Mouse (Mus musculus): ENCODE data around the gene Ripk3. TPM values are rescaled to one million over a fixed set of nuclear protein-coding genes. Genes with fewer than 3 reads are reported as not detected.
A peak's percentile ranks its signal among the peaks of the same experiment; 100 is the strongest.

The Ripk3 gene
- polyA plus RNA-seq, 1 experiment from 2014 or later = 16.1 TPM

DNA sequence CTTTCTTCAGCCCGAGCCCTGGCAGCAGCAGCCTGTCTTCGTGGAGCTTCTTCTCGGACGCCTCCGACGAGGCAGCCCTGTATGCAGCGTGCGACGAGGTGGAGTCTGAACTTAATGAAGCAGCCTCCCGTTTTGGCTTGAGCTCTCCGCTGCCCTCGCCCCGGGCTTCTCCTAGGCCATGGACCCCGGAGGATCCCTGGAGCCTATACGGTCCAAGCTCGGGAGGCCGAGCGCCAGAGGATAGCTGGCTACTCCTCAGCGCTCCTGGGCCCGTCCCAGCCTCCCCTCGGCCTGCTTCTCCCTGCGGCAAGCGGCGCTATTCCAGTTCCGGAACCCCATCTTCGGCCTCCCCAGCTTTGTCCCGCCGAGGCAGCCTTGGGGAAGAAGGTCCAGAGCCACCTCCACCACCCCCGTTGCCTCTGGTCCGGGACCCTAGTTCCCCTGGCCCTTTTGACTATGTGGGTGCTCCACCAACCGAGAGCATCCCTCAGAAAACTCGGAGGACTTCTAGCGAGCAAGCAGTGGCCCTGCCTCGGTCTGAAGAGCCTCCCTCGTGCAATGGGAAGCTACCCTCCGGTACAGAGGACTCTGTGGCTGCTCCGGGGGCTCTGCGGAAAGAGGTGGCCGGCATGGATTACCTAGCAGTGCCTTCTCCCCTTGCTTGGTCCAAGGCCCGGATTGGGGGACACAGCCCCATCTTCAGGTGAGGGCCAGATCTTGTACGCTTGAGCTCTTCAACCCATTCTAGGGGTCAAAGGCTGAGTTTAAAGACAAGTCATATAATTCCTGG, 38.1 kb upstream of the Ripk3 start:
- H3K27ac ChIP-seq (replicated peaks in 1 of 2; ENCODE audit: control insufficient read depth in 1 of 2, insufficient read depth in 1 of 2, low read depth in 2 of 2, low read length in 2 of 2) = no peak overlapping the region
- H3K9me3 ChIP-seq (ENCODE audit: control insufficient read depth, low read length) = no peaks in the 10 kb centered on the region
- ATAC-seq (ENCODE audit: insufficient number of reproducible peaks, insufficient read depth, low FRiP score, low read depth) = no peak
- peak overlapping the region; percentile 59 to 64 for H3K4me3 ChIP-seq (ENCODE audit: control insufficient read depth in 1 of 2, insufficient read depth in 1 of 2, low read depth in 1 of 2, low read length in 2 of 2)
- peaks cover 14% of the 10 kb centered on the region for H3K36me3 ChIP-seq (ENCODE audit: control insufficient read depth, insufficient read depth, low read length)
- peaks cover 26% of the 10 kb centered on the region in 2 experiments for H3K4me1 ChIP-seq (ENCODE audit: control insufficient read depth in 2 of 2, insufficient read depth in 2 of 2, low read length in 2 of 2)
- peak overlapping the region; percentile 82 for H3K4me2 ChIP-seq (ENCODE audit: low read length)
- 0 out of 2 replicates have a peak, but pooled peaks cover 6% of the 10 kb centered on the region for H3K27me3 ChIP-seq (ENCODE audit: control insufficient read depth, insufficient read depth, low read length)
- 27% methylated on average over 41 of the region's 41 CpGs for WGBS
- peak overlapping the region; percentile 80 for H3K9ac ChIP-seq (ENCODE audit: low read length)

DNA sequence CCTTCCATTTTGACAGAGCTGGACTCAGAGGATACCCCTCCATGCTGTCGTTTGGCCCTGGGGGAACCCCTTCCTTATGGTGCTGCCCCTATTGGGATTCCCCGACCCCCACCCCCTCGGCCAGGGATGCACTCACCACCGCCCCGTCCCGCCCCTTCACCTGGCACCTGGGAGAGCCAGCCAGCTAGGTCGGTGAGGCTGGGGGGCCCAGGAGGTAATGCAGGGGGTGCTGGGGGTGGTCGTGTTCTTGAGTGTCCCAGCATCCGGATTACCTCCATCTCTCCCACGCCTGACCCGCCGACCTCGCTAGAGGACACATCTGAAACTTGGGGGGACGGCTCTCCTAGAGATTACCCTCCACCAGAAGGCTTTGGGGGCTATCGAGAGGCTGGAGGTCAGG, 37.5 kb upstream of the Ripk3 start:
- Histone ChIP-seq H3K27me3 (ENCODE audit: control insufficient read depth, insufficient read depth, low read length) (0 out of 2 replicates have a peak, but pooled peaks cover 6% of the 10 kb centered on the region), H3K27ac (replicated peaks in 1 of 2; ENCODE audit: control insufficient read depth in 1 of 2, insufficient read depth in 1 of 2, low read depth in 2 of 2, low read length in 2 of 2) (no peak overlapping the region; a peak in 1 of 4 replicates), H3K36me3 (ENCODE audit: control insufficient read depth, insufficient read depth, low read length) (peaks cover 13% of the 10 kb centered on the region), H3K9ac (ENCODE audit: low read length) (peak overlapping the region; percentile 80), H3K4me3 (ENCODE audit: control insufficient read depth in 1 of 2, insufficient read depth in 1 of 2, low read depth in 1 of 2, low read length in 2 of 2) (peak overlapping the region; percentile 59 to 64), H3K4me2 (ENCODE audit: low read length) (peak overlapping the region; percentile 82), H3K9me3 (ENCODE audit: control insufficient read depth, low read length) (no peaks in the 10 kb centered on the region), H3K4me1 (ENCODE audit: control insufficient read depth in 2 of 2, insufficient read depth in 2 of 2, low read length in 2 of 2) (peaks cover 26% of the 10 kb centered on the region in 2 experiments)
- 5% methylated on average over 15 of the region's 15 CpGs for WGBS
- ATAC-seq (ENCODE audit: insufficient number of reproducible peaks, insufficient read depth, low FRiP score, low read depth) = no peak

- H3K4me1 ChIP-seq (ENCODE audit: control insufficient read depth in 2 of 2, insufficient read depth in 2 of 2, low read length in 2 of 2) = peaks cover 26% of the 10 kb centered on the region in 2 experiments
- H3K9ac ChIP-seq (ENCODE audit: low read length) = peak overlapping the region; percentile 80
- peak overlapping the region; percentile 82 for H3K4me2 ChIP-seq (ENCODE audit: low read length)
- peak overlapping the region; percentile 63 to 79 for H3K27ac ChIP-seq (replicated peaks in 1 of 2; ENCODE audit: control insufficient read depth in 1 of 2, insufficient read depth in 1 of 2, low read depth in 2 of 2, low read length in 2 of 2)
- 0 out of 2 replicates have a peak, but pooled peaks cover 6% of the 10 kb centered on the region for H3K27me3 ChIP-seq (ENCODE audit: control insufficient read depth, insufficient read depth, low read length)
- peak overlapping the region; percentile 59 to 64 for H3K4me3 ChIP-seq (ENCODE audit: control insufficient read depth in 1 of 2, insufficient read depth in 1 of 2, low read depth in 1 of 2, low read length in 2 of 2)
- no peak for ATAC-seq (ENCODE audit: insufficient number of reproducible peaks, insufficient read depth, low FRiP score, low read depth)
- H3K36me3 ChIP-seq (ENCODE audit: control insufficient read depth, insufficient read depth, low read length) = peaks cover 6% of the 10 kb centered on the region
- H3K9me3 ChIP-seq (ENCODE audit: control insufficient read depth, low read length) = no peaks in the 10 kb centered on the region
- 2% methylated on average over 19 of the region's 37 CpGs for WGBS
These were observed 36.8 kb upstream of the Ripk3 start for GRCm38 (mm10) chr14:55825216-55826051.

DNA sequence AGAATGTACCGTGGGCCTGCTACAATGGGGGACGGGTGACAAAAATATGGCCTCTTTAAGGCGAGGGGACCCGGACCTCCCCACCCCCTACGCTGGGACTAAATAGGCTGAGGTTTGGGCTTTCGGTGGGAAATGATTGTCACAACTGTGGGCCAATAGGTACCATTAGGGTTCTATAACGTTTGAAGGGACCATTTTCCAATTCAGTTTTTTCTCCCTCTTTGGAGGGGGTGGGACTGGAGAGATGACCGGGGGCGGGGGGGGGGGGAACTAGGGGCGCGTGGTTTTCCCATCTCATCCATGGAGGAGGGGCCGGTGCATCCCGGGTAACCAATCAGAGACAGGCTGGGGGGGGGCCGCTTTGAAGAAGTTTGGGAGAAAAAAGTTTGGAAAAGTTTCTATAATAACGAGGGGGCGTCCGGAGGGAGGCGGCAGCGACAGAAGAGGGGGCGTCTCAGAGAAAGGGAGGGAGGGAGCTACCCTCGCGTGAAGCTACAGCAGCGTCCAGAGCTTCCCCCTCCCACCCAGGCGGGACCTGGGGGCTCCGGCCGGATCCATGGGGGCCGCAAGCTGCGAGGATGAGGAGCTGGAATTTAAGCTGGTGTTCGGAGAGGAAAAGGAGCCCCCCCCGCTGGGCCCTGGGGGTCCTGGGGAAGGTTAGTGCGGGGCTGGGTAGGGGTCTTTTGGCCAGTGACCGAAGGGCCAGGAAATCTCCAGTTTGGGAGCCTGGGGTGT, 36.0 kb upstream of the Ripk3 start:
- Histone ChIP-seq H3K4me1 (ENCODE audit: control insufficient read depth in 2 of 2, insufficient read depth in 2 of 2, low read length in 2 of 2) (peaks cover 26% of the 10 kb centered on the region in 2 experiments), H3K27ac (replicated peaks in 1 of 2; ENCODE audit: control insufficient read depth in 1 of 2, insufficient read depth in 1 of 2, low read depth in 2 of 2, low read length in 2 of 2) (peak overlapping the region; percentile 93 to 96), H3K4me3 (ENCODE audit: control insufficient read depth in 1 of 2, insufficient read depth in 1 of 2, low read depth in 1 of 2, low read length in 2 of 2) (peak overlapping the region; percentile 59 to 64), H3K9me3 (ENCODE audit: control insufficient read depth, low read length) (no peaks in the 10 kb centered on the region), H3K4me2 (ENCODE audit: low read length) (peak overlapping the region; percentile 82), H3K9ac (ENCODE audit: low read length) (peak overlapping the region; percentile 81), H3K36me3 (ENCODE audit: control insufficient read depth, insufficient read depth, low read length) (peaks cover 3% of the 10 kb centered on the region; the same call in 1 of the 2 replicates), H3K27me3 (ENCODE audit: control insufficient read depth, insufficient read depth, low read length) (0 out of 2 replicates have a peak, but pooled peaks cover 6% of the 10 kb centered on the region)
- no peak for ATAC-seq (ENCODE audit: insufficient number of reproducible peaks, insufficient read depth, low FRiP score, low read depth)
- WGBS = 2% methylated on average over 31 of the region's 32 CpGs

DNA sequence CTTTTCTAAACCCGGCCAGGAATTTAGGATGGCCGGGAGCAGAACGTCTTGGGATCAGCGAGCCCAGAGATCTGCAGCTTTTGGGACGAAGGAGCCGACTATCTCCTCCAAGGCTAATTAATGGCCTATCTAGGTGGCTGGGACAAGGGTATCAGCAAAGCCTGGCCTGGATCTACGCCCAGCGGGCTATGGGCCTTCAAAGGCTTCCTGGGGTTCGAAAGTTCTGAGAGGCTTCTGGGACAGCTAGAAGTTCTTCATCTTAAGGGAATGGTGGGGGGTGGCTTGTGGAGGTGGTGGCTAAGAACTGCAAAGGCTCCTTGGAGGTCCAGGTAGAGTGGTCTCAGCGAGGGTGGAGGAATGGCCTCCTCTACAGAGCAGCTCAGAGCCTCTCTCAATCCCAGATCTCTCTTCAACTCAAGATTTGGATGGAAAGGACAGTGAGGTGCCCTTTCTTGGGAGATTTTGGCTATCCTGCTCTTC, 35.4 kb upstream of the Ripk3 start:
- Histone ChIP-seq H3K9ac (ENCODE audit: low read length) (peak overlapping the region; percentile 81), H3K4me2 (ENCODE audit: low read length) (peak overlapping the region; percentile 82), H3K9me3 (ENCODE audit: control insufficient read depth, low read length) (no peaks in the 10 kb centered on the region), H3K4me1 (ENCODE audit: control insufficient read depth in 2 of 2, insufficient read depth in 2 of 2, low read length in 2 of 2) (peaks cover 26% of the 10 kb centered on the region in 2 experiments), H3K36me3 (ENCODE audit: control insufficient read depth, insufficient read depth, low read length) (no peaks in the 10 kb centered on the region), H3K4me3 (ENCODE audit: control insufficient read depth in 1 of 2, insufficient read depth in 1 of 2, low read depth in 1 of 2, low read length in 2 of 2) (peak overlapping the region; percentile 59 to 61), H3K27ac (replicated peaks in 1 of 2; ENCODE audit: control insufficient read depth in 1 of 2, insufficient read depth in 1 of 2, low read depth in 2 of 2, low read length in 2 of 2) (peak overlapping the region; percentile 93 to 96), H3K27me3 (ENCODE audit: control insufficient read depth, insufficient read depth, low read length) (0 out of 2 replicates have a peak, but pooled peaks cover 6% of the 10 kb centered on the region)
- ATAC-seq (ENCODE audit: insufficient number of reproducible peaks, insufficient read depth, low FRiP score, low read depth) = no peak
- 3% methylated on average over 10 of the region's 10 CpGs for WGBS

DNA sequence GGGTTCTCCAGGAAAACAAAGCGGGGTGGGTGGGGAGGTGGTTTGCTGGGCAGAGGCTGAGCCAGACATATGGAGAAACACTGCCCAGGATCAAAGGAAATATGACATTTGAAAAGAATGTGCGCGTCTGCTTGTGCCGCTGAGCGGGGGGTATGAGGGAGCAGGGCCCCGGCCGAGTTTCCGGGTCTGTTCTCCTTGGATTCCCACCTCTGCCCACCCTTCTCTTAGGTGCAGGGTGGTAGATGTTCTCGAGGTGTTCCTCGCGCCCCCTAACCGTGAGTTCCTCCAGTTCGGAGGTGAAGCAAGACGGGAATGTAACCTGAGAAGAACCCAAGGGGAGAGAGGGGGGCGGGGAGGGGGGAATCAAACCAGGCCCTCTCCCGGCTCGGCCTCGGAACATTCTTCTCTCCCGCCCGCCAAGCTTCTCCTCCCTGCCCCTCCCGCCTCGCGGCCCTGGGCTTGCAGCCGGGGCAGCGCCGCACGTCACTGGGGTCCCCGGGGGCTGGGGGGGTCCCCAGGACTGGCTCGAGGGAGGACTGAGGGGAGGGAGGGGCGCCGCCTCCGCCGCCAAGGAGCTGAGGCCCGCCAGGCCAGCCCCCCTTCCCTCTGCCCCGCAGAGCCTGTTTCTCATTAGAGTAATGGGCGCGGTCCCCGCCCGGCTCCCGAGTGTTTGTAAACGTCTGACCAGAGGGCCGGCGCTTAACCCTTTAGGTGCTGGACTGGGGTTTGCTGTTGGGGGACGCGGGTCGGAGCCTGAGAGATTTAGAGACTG, 34.5 kb upstream of the Ripk3 start, which contains the start of gene Nfatc4:
Gene Nfatc4, plus strand, starts transcription at position 154 of the 772 bp plus-strand sequence.
- peak; percentile 87 for ATAC-seq (ENCODE audit: insufficient number of reproducible peaks, insufficient read depth, low FRiP score, low read depth)
- Histone ChIP-seq H3K4me2 (ENCODE audit: low read length) (peak within 1 kb of the TSS; percentile 82), H3K27ac (replicated peaks in 1 of 2; ENCODE audit: control insufficient read depth in 1 of 2, insufficient read depth in 1 of 2, low read depth in 2 of 2, low read length in 2 of 2) (peak within 1 kb of the TSS; percentile 93 to 96), H3K9me3 (ENCODE audit: control insufficient read depth, low read length) (no peaks in the 10 kb centered on the region), H3K4me1 (ENCODE audit: control insufficient read depth in 2 of 2, insufficient read depth in 2 of 2, low read length in 2 of 2) (peaks cover 22% of the 10 kb centered on the region in 2 experiments), H3K36me3 (ENCODE audit: control insufficient read depth, insufficient read depth, low read length) (no peaks in the 10 kb centered on the region), H3K27me3 (ENCODE audit: control insufficient read depth, insufficient read depth, low read length) (0 out of 2 replicates have a peak, but pooled peaks cover 6% of the 10 kb centered on the region), H3K4me3 (ENCODE audit: control insufficient read depth in 1 of 2, insufficient read depth in 1 of 2, low read depth in 1 of 2, low read length in 2 of 2) (peak within 1 kb of the TSS; percentile 59 to 61), H3K9ac (ENCODE audit: low read length) (peak within 1 kb of the TSS; percentile 81)
- WGBS = under 1% methylated on average over 39 of the region's 46 CpGs

Data from heart, embryonic 14.5 days (tissue).